Mouse (Mus musculus) intestine, embryonic 16.5 days (tissue): ENCODE results near the gene Sh3pxd2a. TPM values are rescaled to one million over a fixed set of nuclear protein-coding genes. Genes with fewer than 3 reads are reported as not detected.
A peak's percentile ranks its signal among the peaks of the same experiment; 100 is the strongest.

Experiments
- ATAC-seq: fragments of 200-750 bp; cut with Nextera tagmentation; 2 replicates; pipeline ENCODE4 v1.8.0; 2017; ENCODE audit warnings: moderate TSS enrichment, moderate library complexity
- H3K27ac ChIP-seq: fragments of 300-500 bp; sonication (generic); 2 replicates; pipeline ENCODE4 v1.5.1; 2014; ENCODE audit warnings: mild to moderate bottlenecking, low read length
- H3K27me3 ChIP-seq: fragments of 300-500 bp; sonication (generic); replicated peaks from 2 replicates; pipeline ENCODE4 v1.6.1; 2014; ENCODE audit warnings: low read length, control low read depth, mixed read lengths; ENCODE audit not compliant: control insufficient read depth, insufficient read depth
- H3K36me3 ChIP-seq: fragments of 300-500 bp; sonication (generic); 2 replicates; pipeline ENCODE4 v1.6.1; 2014; ENCODE audit warnings: low read length, control low read depth; ENCODE audit not compliant: control insufficient read depth, insufficient read depth
- H3K4me1 ChIP-seq: fragments of 300-500 bp; sonication (generic); 2 replicates; pipeline ENCODE4 v1.6.1; 2014; ENCODE audit warnings: low read length, control low read depth, mixed read lengths; ENCODE audit not compliant: control insufficient read depth, insufficient read depth
- H3K4me2 ChIP-seq: fragments of 300-500 bp; sonication (generic); 2 replicates; pipeline ENCODE4 v1.6.1; 2014; ENCODE audit warnings: low read depth, low read length, control low read depth
- H3K4me3 ChIP-seq: fragments of 300-500 bp; sonication (generic); 2 replicates; pipeline ENCODE4 v1.5.1; 2014; ENCODE audit warnings: mild to moderate bottlenecking, low read length
- H3K9ac ChIP-seq: fragments of 300-500 bp; sonication (generic); 2 replicates; pipeline ENCODE4 v1.6.1; 2014; ENCODE audit warnings: low read depth, low read length
- H3K9me3 ChIP-seq: fragments of 300-500 bp; sonication (generic); 2 replicates; pipeline ENCODE4 v1.6.1; 2016; ENCODE audit warnings: low read length, control low read depth; ENCODE audit not compliant: control insufficient read depth
- WGBS: fragments of 180-500 bp; shearing (Covaris S2); extraction: QIAGEN DNeasy Blood & Tissue Kit; methylation state at CpG from one replicate; pipeline ENCODE4 v1.1.7; 2014; 5-methylcytosine and 5-hydroxymethylcytosine counted together
- polyA plus RNA-seq: library from polyadenylated mRNA; unstranded; fragments of >200 nt; fragmentation: Nextera tagmentation; extraction: Ambion mirVana; gene quantifications from 2 replicates; pipeline ENCODE4 v1.2.1, GENCODE M21; 2015

The Sh3pxd2a gene
- polyA plus RNA-seq, 1 experiment from 2014 or later: 3.0 TPM

DNA sequence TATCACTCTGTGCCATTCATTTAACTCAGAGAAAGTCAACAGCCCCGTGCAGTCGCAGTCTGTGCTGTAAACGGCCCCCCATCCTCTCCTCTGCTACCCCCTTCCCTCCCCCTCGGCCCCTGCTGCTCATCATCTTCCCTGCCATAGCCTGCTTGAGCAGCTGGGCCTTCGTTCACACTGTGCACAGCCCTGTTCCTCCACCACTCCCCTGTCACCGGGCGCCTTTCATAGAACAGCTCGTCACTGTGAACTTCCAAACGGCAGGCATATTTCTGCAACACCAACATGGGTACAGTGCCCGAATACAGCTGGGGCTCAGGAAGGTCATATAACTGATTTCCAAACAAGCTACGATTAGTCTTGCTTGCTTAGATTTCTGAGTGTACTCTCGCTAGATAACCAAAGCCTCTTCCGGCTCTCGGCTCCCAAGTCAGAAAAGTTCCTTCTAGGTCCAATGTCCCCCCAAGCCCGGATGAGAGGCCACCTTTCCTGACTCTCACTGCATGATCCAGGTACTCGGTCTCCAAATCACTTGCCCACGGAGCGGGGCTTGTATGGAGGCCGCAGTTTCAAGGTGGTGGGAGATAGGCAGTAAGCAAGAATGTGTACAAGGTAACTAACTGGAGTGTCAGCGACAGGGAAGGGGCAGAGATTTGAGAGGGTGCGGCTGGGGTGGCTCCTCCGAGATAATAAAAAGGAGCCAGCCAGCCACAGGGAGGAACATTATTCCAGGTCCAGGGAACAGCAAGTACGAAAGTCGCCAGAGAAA, 125.6 kb downstream of the Sh3pxd2a start:
- 37% methylated on average over 24 of the region's 24 CpGs for WGBS
- Histone ChIP-seq H3K4me1 (peaks cover 24% of the 10 kb centered on the region), H3K36me3 (no peaks in the 10 kb centered on the region), H3K27ac (no peak overlapping the region), H3K27me3 (peaks cover 1% of the 10 kb centered on the region), H3K4me3 (peak overlapping the region; percentile 36), H3K9me3 (no peaks in the 10 kb centered on the region), H3K9ac (peak overlapping the region; percentile 55), H3K4me2 (peak overlapping the region; percentile 58)
- peak; percentile 41 for ATAC-seq

- no peak overlapping the region for H3K9ac ChIP-seq
- no peaks in the 10 kb centered on the region for H3K36me3 ChIP-seq
- 28% methylated on average over 12 of the region's 12 CpGs for WGBS
- peak; percentile 75 for ATAC-seq
- H3K4me1 ChIP-seq: peaks cover 19% of the 10 kb centered on the region
- no peak overlapping the region for H3K4me3 ChIP-seq
- no peaks in the 10 kb centered on the region for H3K27me3 ChIP-seq
- peak overlapping the region; percentile 58; the same call in 1 of the 2 replicates for H3K4me2 ChIP-seq
- H3K9me3 ChIP-seq: no peaks in the 10 kb centered on the region
- no peak overlapping the region for H3K27ac ChIP-seq
These were observed 126.5 kb downstream of the Sh3pxd2a start for GRCm38 (mm10) chr19:47337743-47338142.

GRCm38 (mm10) chr19:47337191-47337590, 127.0 kb downstream of the Sh3pxd2a start:
- Histone ChIP-seq H3K9ac (no peak overlapping the region), H3K36me3 (no peaks in the 10 kb centered on the region), H3K4me1 (peaks cover 19% of the 10 kb centered on the region), H3K27ac (no peak overlapping the region), H3K27me3 (no peaks in the 10 kb centered on the region), H3K9me3 (no peaks in the 10 kb centered on the region), H3K4me3 (no peak overlapping the region), H3K4me2 (no peak overlapping the region)
- ATAC-seq: no peak
- 80% methylated on average over 7 of the region's 7 CpGs for WGBS

- H3K9ac ChIP-seq: no peak overlapping the region; the same call in 1 of the 2 replicates
- 55% methylated on average over 6 of the region's 6 CpGs for WGBS
These were observed 128.9 kb downstream of the Sh3pxd2a start for GRCm38 (mm10) chr19:47335262-47335661.

DNA sequence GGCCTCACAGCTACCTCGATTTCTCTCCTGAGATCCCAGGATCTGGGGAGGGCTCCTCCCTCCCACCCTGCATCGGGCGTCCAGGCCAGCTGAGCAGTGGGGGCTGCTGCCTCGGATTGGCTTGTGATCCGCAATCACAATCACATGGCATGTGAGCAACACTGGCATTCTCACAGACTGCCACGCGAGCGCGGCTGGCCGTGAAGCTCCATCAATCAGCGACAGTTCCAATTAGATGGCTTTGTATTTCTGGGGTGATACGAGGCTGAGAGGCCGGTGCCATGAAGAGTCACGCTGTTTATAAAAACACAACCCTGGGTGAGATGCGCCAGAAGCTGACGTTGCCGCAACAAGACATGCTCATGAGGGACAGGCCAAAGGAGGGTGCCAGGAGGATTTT, 129.5 kb downstream of the Sh3pxd2a start:
- Histone ChIP-seq H3K4me3 (no peak overlapping the region), H3K4me2 (no peak overlapping the region), H3K27me3 (no peaks in the 10 kb centered on the region), H3K4me1 (peaks cover 36% of the 10 kb centered on the region), H3K9ac (no peak overlapping the region), H3K36me3 (no peaks in the 10 kb centered on the region), H3K9me3 (no peaks in the 10 kb centered on the region), H3K27ac (no peak overlapping the region)
- no peak for ATAC-seq
- 56% methylated on average over 17 of the region's 17 CpGs for WGBS

More at GRCm38 (mm10) chr19:47335262-47335661, 128.9 kb downstream of the Sh3pxd2a start:
- H3K9me3 ChIP-seq: no peaks in the 10 kb centered on the region
- no peak overlapping the region for H3K27ac ChIP-seq
- no peaks in the 10 kb centered on the region for H3K36me3 ChIP-seq
- no peaks in the 10 kb centered on the region for H3K27me3 ChIP-seq
- no peak overlapping the region for H3K4me2 ChIP-seq
- H3K4me3 ChIP-seq: no peak overlapping the region
- H3K4me1 ChIP-seq: peaks cover 33% of the 10 kb centered on the region
- ATAC-seq: no peak

DNA sequence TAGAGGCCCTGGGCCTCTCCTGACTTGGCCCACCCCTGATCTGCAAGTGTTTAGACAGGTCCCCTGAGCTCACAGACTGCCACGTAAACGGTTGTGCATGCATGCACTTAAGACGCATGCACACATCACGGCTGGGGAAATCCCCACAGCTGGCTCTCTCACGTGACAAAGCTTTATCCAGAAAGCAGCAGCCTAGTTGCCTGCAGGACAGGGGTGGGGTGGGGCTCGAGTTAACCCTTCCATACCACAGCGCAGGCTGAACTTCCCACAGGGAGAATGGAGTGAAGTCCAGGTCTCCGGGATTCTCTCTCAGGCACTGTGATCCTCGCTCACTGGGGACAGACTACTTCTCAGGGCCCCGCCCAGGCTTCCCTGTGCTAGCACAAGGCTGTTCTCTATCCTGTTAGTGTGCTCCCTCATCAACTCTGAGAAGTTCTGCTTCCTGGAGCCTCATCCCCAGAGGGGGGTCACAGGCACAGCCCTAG, 133.4 kb downstream of the Sh3pxd2a start:
- Histone ChIP-seq H3K9ac (peak overlapping the region; percentile 63), H3K4me1 (peaks cover 45% of the 10 kb centered on the region), H3K36me3 (no peaks in the 10 kb centered on the region)

DNA sequence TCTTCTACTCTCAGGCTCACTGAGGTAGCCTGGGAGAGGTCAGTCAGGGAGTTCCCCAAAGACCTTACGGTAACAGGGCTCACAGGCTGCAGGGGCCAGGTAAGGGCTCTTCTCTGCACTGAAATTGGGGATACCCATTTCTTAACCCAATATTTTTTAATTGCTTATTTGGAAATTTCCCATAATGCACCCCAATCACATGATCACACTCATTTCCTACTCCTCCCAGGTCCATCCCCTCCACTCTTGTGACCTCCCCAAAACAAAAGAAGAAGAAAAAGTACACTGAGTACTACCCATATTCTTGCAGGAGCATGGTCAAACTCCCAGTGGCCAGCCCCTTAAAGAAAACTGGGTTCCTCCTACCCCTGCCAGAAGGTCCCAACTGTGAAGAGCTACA, 135.1 kb downstream of the Sh3pxd2a start:
- Histone ChIP-seq H3K4me2 (no peak overlapping the region), H3K9me3 (no peaks in the 10 kb centered on the region), H3K9ac (0 out of 2 replicates have a peak overlapping the region, but pooled peaks have one; percentile 24), H3K4me1 (peaks cover 41% of the 10 kb centered on the region), H3K36me3 (no peaks in the 10 kb centered on the region), H3K27me3 (no peaks in the 10 kb centered on the region), H3K27ac (peak overlapping the region; percentile 61; the same call in 1 of the 2 replicates), H3K4me3 (no peak overlapping the region)
- 79% methylated on average over 1 of the region's 1 CpGs for WGBS
- no peak for ATAC-seq

More for the DNA sequence above, 133.4 kb downstream of the Sh3pxd2a start:
- Histone ChIP-seq H3K27me3 (no peaks in the 10 kb centered on the region), H3K4me3 (no peak overlapping the region), H3K9me3 (no peaks in the 10 kb centered on the region), H3K27ac (peak overlapping the region; percentile 94), H3K4me2 (peak overlapping the region; percentile 34)
- ATAC-seq: peak; percentile 88
- 5% methylated on average over 10 of the region's 10 CpGs for WGBS

DNA sequence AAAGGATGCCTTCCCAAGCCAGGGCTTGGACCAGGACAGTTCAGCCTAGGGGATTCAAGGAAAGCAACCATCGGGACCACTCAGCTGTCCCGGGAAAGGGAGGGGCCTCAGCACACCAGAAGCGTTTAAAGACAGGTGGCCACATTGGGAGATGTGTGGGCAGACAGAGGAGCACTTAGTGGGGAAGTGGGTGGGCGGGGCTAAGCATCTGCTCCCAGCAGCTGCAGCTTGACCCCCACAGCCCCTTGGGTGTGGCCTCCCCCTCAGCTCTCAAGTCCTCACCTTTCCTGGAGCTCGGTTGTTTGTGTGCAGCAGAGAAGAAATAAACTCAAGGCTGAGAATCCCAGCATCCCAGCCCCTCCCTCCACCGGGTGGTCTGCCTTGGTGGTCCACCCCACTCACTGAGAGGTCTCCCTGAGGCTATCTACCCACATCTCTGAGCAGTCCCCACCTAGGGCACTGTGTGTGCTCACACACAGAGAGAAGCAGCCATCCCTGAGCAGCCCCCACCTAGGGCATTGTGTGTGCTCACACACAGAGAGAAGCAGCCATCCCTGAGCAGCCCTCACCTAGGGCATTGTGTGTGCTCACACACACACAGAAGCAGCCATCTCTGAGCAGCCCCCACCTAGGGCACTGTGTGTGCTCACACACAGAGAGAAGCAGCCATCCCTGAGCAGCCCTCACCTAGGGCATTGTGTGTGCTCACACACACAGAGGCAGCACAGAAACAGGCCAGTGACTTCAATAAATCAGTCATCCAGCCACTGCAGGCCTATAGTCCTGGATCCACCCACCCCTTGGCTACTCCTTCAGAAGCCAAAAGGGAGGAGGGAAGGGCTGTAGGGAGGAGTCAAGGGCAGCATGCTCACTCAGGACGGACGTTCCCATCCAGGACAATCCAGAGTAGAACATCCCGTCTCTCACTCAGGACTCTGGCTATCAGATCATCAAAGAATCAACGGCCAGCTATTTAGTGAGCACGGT, 136.0 kb downstream of the Sh3pxd2a start:
- Histone ChIP-seq H3K4me2 (no peak overlapping the region), H3K27ac (peak overlapping the region; percentile 61), H3K27me3 (no peaks in the 10 kb centered on the region), H3K9ac (peak overlapping the region; percentile 24; the same call in 1 of the 2 replicates), H3K9me3 (no peaks in the 10 kb centered on the region), H3K36me3 (no peaks in the 10 kb centered on the region), H3K4me1 (peaks cover 44% of the 10 kb centered on the region), H3K4me3 (no peak overlapping the region)
- WGBS: 19% methylated on average over 11 of the region's 11 CpGs
- peak; percentile 39 for ATAC-seq

GRCm38 (mm10) chr19:47325881-47326280, 138.3 kb downstream of the Sh3pxd2a start:
- WGBS: 53% methylated on average over 5 of the region's 5 CpGs
- H3K36me3 ChIP-seq: no peaks in the 10 kb centered on the region
- H3K27me3 ChIP-seq: no peaks in the 10 kb centered on the region
- H3K4me3 ChIP-seq: no peak overlapping the region
- peaks cover 43% of the 10 kb centered on the region for H3K4me1 ChIP-seq
- no peak for ATAC-seq
- H3K9me3 ChIP-seq: no peaks in the 10 kb centered on the region
- H3K4me2 ChIP-seq: no peak overlapping the region
- no peak overlapping the region for H3K27ac ChIP-seq
- no peak overlapping the region for H3K9ac ChIP-seq
